Mouse (Mus musculus) testis, adult 2 months (tissue): ENCODE results near the gene Syn3.

Source experiments
- CTCF ChIP-seq: fragments of 200-500 bp; IDR thresholded peaks from 2 replicates; pipeline ENCODE4 v1.5.1; 2012; ENCODE audit warnings: low read depth, mild to moderate bottlenecking, inconsistent platforms, low read length, moderate library complexity; ENCODE audit not compliant: control insufficient read depth, insufficient read depth, insufficient replicate concordance
- POLR2A ChIP-seq: fragments of 200-500 bp; IDR thresholded peaks from 2 replicates; pipeline ENCODE4 v1.6.1; 2012; ENCODE audit warnings: low read depth, mild to moderate bottlenecking, inconsistent platforms, low read length, moderate library complexity; ENCODE audit not compliant: control insufficient read depth

DNA sequence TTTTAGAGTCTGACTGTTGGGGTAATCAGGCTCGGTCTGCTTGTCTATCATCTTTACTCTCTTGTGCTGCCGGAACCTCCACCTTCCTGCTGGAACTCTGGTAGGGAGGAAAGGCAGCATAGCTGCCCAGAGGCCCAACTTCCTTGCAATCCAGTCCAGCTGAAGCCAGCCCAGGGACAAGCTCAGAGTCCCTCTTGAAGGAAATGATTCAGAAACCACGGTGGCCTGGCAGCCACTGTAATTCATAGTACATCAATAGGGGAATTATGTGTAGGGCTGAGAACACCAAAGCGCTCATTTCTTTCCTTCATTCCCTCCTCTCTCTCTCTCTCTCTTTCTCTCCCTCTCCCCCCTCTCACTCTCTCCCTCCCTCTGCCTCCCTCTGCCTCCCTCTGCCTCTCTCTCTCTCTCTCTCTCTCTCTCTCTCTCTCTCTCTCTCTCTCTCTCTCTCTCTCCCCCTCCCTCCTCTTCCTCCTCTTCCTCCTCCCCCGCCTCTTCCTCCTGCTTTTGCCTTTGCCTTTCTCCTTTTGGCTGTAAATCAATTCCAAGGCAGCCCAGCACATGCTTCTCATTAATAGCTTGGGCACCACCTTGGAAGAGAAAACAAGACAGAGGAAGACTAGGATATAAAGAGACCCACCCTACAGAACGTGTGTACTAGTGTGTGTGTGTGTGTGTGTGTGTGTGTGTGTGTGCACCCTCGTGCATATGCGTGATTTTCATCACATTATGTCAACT, 315.4 kb downstream of the Syn3 start:
- no peak for TF ChIP-seq CTCF
- no peak for TF ChIP-seq POLR2A
